Mouse (Mus musculus): ENCODE results near the gene Cacul1.

Gene Cacul1

DNA sequence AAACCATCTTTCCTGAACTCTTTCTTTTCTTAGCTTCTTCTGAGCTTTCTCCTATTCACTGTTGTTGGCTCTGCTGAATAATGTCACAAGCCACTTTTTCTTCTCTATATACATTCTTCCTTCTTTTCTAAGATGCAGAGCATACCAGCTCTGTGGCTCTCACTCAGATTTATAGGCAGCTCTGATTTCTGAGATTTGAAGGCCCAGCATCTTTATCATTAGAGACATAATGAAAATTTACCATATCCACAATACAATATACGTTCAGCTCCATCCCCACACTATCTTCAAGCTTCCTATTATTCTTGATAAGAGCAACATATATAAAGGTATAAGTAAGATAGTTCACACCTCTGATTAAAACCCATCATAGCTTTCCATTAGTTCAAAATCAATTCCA lies 50.7 kb downstream of the Cacul1 start:
- DNase-seq (ENCODE audit: low read depth) = no peak

DNA sequence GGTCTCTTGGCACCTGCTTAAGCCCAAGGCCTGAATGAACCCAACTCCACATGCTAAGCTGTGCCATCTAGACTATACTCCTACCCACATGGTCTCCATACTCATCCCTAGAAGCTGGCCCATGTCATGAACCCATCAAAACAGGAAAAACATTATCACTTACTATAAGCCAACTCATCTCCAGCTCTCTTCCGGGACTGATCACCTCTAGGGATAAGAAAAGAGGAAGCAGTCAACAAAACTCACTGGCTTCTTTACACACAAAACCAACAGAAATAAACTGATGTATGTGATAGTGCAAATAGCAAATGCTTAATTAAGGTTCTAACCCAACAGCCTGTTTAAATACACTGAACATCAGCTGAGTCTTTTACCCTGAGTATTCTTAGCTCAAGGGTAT lies 51.5 kb downstream of the Cacul1 start:
- no peak for DNase-seq (ENCODE audit: low read depth)

DNA sequence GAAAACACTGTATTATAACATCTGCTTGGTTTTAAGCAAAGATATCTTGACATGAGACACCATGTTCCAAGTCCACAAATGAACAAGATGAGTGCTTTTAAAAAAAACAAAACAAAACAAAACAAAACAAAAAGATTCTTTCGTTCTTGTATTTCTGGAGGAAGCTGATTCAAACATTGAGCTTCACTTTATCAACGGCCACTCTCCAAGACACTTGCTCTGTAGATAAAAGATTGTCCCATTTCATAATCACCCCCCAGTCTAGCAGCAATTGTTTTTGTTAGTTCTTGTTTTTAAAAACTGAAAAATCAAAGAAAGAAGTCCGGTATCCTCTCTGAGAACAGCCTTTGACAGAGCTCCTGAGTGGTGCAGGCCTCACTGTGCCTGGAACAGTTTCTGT lies 52.2 kb downstream of the Cacul1 start:
- no peak for DNase-seq (ENCODE audit: low read depth)

DNA sequence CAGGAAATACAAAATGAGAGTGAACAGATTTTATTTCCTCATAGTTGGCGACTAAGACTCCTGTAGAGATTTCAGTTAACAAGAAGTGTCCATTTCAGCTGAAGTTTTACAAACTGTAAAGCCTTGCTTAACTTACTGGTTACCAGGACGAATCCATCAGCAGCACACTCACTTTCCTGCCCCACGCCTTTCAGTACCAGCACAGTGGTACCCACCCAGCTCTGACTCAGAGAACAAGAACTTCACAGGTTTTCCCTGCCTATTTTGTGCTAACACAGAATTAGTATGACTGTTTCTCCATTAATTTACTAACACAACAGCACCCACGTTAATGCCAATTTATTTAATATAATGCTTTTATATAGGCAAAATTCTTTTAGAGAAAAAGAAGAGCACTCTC lies 53.9 kb downstream of the Cacul1 start:
- DNase-seq (ENCODE audit: low read depth) = peak; percentile 18

DNA sequence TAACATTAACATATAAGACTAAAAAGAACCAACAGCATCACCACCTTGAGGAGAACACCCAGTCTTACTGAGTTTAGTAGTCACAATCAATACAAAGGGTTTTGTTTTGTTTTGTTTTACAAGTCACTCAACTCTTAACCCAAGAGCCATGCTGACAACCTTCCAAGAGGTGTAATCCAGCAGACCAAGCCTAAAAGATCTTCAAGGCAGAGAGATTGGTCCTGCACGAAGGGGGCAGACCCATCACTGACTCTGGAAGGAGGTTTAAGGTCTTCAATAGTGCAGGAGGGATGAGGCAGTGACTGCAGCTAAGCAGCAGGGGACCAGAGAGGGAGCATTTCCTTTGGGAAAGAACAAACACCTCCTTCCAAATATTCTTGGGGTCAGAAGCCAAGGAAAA lies 55.7 kb downstream of the Cacul1 start:
- DNase-seq (ENCODE audit: low read depth) = no peak

DNA sequence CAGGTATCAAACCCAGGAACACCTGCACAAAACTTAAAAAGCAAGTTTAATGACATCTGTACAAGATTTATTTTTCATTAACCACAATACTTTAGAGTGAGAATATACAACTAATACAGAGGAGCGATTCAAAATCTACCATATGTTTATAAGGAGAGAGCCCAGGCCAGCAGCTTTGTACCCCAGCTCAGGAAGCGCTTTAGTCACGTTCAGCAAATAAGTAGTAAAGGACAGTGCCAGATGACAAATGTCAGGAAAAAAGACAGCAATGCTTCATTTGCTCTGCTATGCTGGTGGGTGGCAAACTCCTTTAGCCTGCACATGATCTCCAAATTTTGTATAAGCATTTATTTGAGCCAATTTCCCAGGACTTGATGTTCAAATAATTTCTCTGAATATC lies 56.1 kb downstream of the Cacul1 start:
- DNase-seq (ENCODE audit: low read depth) = no peak

DNA sequence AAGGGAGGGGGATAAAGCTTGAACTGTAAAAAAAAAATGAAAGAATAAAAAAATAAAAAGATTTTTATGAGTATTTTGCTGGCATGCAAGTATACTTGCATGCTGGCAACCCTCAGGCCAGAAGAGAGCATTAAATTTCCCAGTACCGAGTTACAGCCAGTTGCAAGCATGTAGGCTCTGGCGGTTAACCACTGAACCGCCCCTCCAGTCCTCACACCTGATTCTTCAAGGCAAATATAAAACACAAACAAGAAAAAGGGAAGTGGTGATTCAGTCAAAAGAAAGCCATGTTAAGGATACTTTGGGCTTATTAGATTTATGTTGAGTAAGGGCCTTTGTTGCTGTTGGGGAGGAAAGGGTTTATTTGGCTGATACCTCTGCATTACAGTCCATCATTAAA lies 60.7 kb downstream of the Cacul1 start:
- DNase-seq (ENCODE audit: low read depth) = no peak

DNA sequence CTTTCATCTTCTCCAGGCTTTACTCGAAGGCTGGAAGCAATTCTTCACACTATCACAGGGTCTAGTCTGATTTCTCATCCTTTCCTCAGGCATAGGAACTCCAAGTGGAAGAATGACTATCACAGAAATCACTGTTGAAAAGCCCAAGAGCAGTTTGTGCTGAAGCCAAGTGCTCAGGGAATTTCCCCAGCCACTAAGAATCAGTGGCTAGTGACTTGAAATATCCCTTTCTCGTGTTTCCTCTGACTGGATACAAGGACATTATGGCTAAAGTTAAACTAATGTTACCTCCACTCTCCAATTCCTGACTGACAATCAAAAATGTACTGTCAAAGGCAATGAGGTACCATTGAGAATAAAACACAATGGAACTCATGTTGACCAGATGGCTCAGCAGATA lies 65.8 kb downstream of the Cacul1 start:
- DNase-seq (ENCODE audit: low read depth) = no peak

DNA sequence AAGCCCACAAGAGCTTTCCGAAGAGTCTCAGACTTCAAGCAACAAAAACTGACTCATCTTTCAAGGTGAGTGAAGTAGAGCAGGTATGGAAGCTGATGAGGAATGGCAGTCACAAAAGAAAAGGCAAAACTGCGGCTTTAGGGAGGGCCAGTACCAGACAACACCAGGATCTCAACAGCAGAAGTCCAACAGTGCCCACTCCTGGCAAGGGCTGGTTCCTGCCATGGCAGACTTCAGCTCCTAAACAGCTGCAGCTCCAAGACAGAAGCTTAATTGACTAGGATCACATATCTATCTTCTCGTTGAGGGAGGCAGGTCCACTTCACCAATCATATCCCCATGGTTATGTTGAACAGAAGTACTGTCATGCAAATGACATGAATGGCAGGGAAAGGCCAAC lies 67.4 kb downstream of the Cacul1 start:
- no peak for DNase-seq (ENCODE audit: low read depth)

DNA sequence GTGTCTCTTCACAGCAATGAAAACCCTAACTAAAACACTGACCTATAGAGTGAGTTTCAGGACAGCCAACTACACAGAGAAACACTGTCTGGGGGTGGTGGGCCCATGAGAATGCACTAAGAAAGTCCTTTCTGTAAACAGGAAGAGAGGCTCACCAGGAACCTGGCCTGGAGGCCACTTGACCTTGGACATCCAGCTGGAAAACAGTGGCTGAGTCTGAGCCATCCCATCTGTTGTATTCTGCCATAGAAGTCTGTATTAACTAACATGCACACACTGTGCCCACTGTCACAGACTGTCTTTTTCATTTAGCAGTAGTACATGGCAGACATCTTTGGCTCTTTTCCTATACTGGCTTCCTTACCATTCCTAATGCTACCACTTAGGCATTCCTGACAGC lies 80.6 kb downstream of the Cacul1 start:
- DNase-seq (ENCODE audit: low read depth) = no peak

DNA sequence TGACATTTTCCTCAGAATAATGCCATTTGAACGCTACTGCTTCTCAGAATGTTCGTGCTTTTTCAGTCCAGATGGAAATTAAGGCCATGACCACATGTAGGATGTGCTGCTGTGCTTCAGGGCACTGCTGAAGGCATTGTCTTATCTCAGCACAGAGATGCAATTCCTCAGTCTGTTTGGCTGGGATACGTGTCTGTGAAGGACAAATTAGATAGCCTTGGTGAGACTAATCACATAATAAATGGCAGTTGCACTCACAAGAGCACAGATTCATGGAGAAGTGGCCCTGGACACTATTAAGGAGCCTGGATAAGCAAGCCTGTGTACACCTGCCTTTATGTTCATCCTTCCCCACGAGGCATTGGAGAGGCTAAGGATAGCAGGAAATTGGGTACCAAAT lies 83.7 kb downstream of the Cacul1 start:
- DNase-seq (ENCODE audit: low read depth) = no peak

DNA sequence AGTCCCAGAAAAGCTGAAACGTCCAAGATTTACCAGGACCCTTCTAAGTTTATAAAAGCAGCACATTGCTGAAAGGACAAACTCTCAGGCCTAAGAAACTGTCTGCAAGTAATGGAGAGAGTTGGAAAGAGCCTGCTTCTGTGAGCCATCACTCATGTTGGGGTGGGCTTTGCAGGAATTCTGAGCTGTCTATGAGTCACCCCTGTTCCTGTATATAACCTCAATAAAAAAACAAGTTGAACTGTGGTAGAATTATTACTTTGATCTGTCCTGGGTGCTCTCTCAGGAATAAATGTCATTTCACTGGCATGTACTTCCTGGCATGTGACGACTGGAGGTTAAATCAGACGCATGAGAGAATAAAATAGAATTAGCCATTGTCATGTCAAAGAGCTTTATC lies 85.1 kb downstream of the Cacul1 start:
- DNase-seq (ENCODE audit: low read depth) = no peak

DNA sequence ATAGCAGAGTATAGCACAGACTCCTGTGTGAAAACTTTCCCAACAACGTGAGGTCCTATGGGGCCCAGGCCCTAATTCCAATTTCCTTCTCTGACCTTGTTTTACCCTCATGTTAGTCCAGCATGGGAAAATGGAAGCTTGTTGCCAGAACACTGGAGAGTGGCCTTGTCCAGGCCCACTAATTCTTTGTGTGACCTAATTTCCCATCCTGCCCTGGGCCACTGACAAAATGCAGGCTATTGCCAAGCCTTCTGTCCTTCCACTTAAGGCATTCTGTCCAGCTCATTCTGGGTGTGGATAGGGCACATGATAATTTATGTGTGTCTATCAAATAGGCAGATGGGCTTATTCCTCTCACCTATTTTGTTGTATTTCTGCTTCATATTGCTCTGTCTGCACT lies 91.3 kb downstream of the Cacul1 start:
- no peak for DNase-seq (ENCODE audit: low read depth)

DNA sequence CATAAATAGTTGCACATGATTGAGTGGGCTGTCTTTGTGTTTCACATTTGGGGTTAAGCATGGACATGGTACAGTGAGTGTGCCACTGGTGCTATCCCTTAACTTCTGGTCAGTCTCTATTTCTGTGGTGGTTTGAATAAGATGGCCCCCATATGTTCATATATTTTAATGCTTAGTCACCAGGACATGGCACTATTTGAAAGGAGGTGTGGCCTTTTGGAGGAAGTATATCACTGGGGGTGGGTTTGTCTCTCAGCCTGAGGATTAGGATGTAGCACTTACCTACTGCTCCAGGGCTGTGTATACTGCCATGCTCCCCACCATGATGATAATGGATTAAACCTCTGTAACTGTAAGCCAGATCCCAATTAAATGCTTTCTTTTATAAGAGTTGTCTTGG lies 95.6 kb downstream of the Cacul1 start:
- DNase-seq (ENCODE audit: low read depth) = no peak

DNA sequence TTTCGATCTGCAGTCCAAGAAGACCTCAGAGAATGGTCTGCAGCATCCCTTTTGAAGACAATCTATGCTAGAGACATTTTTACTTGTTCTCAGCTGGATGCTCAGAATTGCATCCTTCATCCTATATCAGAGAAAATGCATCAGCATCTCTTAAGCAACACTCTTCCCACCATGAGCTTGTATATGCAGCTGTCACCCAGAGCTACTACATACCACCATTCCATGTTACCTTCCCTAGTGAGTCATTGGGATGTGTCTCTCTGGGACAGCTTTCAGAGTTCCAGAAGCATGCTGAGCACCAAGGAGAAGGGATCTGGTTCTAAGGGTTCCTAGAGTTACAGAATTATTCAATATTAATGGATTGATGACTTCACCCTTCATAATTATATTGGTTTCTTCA lies 102.0 kb downstream of the Cacul1 start:
- DNase-seq (ENCODE audit: low read depth) = no peak

DNA sequence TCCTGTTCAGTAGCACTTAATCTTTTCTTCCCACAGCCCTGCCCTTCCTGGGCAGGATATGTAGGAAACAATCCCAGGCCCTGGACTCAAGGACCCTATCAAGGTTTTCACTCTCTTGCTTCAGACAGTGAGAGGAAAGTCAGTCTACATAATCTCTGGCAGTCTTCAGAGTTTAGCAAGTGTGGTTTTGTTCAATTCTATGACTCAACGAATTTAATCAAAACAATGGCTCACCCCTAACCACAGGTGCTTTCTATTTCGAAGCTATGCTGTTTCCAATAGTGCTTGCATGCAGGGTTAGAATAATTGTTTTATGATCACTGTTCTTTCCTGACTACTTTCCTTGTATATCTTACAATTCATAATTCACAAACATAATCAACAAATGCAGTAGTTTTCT lies 103.0 kb downstream of the Cacul1 start:
- no peak for DNase-seq (ENCODE audit: low read depth)

All from fibroblast of lung, adult 2 months (primary cell).